Mouse (Mus musculus) liver, embryonic 14.5 days (tissue): ENCODE results near the gene Cnga1.

Experiments
- CTCF ChIP-seq: IDR thresholded peaks from 2 replicates; pipeline ENCODE4 v1.5.1; 2016; ENCODE audit warnings: antibody characterized with exemption, low read depth, control low read depth
- EP300 ChIP-seq: IDR thresholded peaks from 2 replicates; pipeline ENCODE4 v1.6.1; 2016; ENCODE audit warnings: antibody characterized with exemption, low read depth

DNA sequence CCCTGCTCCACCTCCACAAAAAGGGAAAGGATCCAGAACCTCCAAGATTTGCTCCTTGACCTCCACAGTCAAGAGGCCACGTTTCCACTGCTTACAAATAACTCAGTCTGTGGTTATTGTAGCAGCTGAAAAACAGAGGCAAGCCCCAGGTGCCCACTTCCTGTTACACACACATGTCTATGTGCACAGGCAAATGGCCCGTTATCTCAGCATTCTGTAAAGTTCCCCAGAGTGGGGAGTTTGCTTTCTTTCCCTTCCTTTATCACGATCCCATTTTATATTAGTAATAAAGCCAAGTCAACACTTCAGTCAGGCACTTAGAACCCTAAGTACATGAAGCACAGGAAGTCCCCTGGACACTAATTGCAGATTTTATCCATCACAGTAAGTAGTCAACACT, 8.0 kb downstream of the Cnga1 start:
- no peak for TF ChIP-seq CTCF
- no peak for TF ChIP-seq EP300
